Mouse (Mus musculus) hindbrain, embryonic 14.5 days (tissue): ENCODE data around the gene Megf6. TPM values are rescaled to one million over a fixed set of nuclear protein-coding genes. Genes with fewer than 3 reads are reported as not detected.

Experiments used
- ATAC-seq: fragments of 200-750 bp; cut with Nextera tagmentation; 2 replicates; pipeline ENCODE4 v1.8.0; 2017; ENCODE audit warnings: moderate number of reproducible peaks, mild to moderate bottlenecking, moderate TSS enrichment, moderate library complexity; ENCODE audit not compliant: low FRiP score
- DNase-seq: peaks from one replicate; pipeline ENCODE4 v3.0.0-alpha.2; 2015; ENCODE audit warnings: low spot score
- H3K27ac ChIP-seq: fragments of 300-500 bp; sonication (generic); 2 replicates; pipeline ENCODE4 v1.5.1; 2014; ENCODE audit warnings: mild to moderate bottlenecking, moderate library complexity
- H3K27me3 ChIP-seq: fragments of 300-500 bp; sonication (generic); 2 replicates; pipeline ENCODE4 v1.6.1; 2014; ENCODE audit warnings: mild to moderate bottlenecking, low read length, mixed read lengths; ENCODE audit not compliant: control insufficient read depth, insufficient read depth
- H3K36me3 ChIP-seq: fragments of 300-500 bp; sonication (generic); replicated peaks from 2 replicates; pipeline ENCODE4 v1.6.1; 2014; ENCODE audit not compliant: control insufficient read depth, insufficient read depth
- H3K4me1 ChIP-seq: fragments of 300-500 bp; sonication (generic); replicated peaks from 2 replicates; pipeline ENCODE4 v1.6.1; 2014; ENCODE audit warnings: antibody characterized with exemption, low read length, mixed read lengths; ENCODE audit not compliant: control insufficient read depth, insufficient read depth
- H3K4me2 ChIP-seq: fragments of 300-500 bp; sonication (generic); replicated peaks from 2 replicates; pipeline ENCODE4 v1.6.1; 2014; ENCODE audit warnings: mild to moderate bottlenecking, moderate library complexity
- H3K4me3 ChIP-seq: fragments of 300-500 bp; sonication (generic); replicated peaks from 2 replicates; pipeline ENCODE4 v1.5.1; 2014; ENCODE audit warnings: mild to moderate bottlenecking, low read length
- H3K9ac ChIP-seq: fragments of 300-500 bp; sonication (generic); 2 replicates; pipeline ENCODE4 v1.6.1; 2014
- H3K9me3 ChIP-seq: fragments of 300-500 bp; sonication (generic); 2 replicates; pipeline ENCODE4 v1.6.1; 2016; ENCODE audit warnings: low read length; ENCODE audit not compliant: control insufficient read depth
- WGBS: fragments of 180-500 bp; shearing (Covaris S2); extraction: QIAGEN DNeasy Blood & Tissue Kit; methylation state at CpG from one replicate; pipeline ENCODE4 v1.1.7; 2014; 5-methylcytosine and 5-hydroxymethylcytosine counted together
- polyA plus RNA-seq: library from polyadenylated mRNA; unstranded; fragments of >200 nt; fragmentation: Nextera tagmentation; extraction: Ambion mirVana; gene quantifications from 2 replicates; pipeline ENCODE4 v1.2.1, GENCODE M21; 2014

The Megf6 gene
- polyA plus RNA-seq, 1 experiment from 2014 or later: 10.1 TPM

DNA sequence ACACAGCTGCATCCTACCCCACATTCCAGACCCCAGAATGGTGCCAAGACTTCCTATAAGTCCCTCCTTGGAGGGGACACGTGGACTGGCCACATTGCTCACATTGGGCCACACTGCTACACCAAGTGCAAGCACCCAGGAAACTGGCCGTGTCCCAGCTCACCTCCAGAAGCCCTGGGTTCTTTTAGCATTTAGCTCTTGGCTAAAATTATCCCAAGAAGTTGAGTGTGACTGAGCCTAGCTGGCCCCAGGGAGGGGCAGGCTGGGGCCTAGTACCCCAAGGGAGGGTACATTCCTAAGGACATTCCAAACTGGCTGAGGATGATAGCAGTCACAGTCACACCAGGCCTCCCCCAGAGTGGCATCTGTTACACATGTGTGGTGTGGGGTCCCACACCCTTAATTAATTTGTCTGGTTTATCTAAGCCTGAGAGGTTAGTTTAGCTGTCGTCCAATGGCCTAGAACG is 123.2 kb downstream of the Megf6 start:
- no peak overlapping the region for H3K4me2 ChIP-seq
- H3K4me3 ChIP-seq: no peak overlapping the region
- DNase-seq: no peak
- no peaks in the 10 kb centered on the region for H3K36me3 ChIP-seq
- no peak overlapping the region for H3K27ac ChIP-seq
- H3K4me1 ChIP-seq: 0 out of 2 replicates have a peak, but pooled peaks cover 6% of the 10 kb centered on the region
- 69% methylated on average over 4 of the region's 4 CpGs for WGBS
- no peak for ATAC-seq
- H3K27me3 ChIP-seq: peaks cover 9% of the 10 kb centered on the region; the same call in 1 of the 2 replicates
- H3K9ac ChIP-seq: no peak overlapping the region
- no peaks in the 10 kb centered on the region for H3K9me3 ChIP-seq

- no peak overlapping the region for H3K9ac ChIP-seq
- H3K9me3 ChIP-seq: no peaks in the 10 kb centered on the region
- H3K27me3 ChIP-seq: peaks cover 14% of the 10 kb centered on the region; the same call in 1 of the 2 replicates
- 0 out of 2 replicates have a peak, but pooled peaks cover 6% of the 10 kb centered on the region for H3K4me1 ChIP-seq
- no peak for DNase-seq
- H3K4me2 ChIP-seq: no peak overlapping the region
- 37% methylated on average over 8 of the region's 8 CpGs for WGBS
- no peak overlapping the region for H3K4me3 ChIP-seq
- no peak for ATAC-seq
- H3K36me3 ChIP-seq: no peaks in the 10 kb centered on the region
- no peak overlapping the region for H3K27ac ChIP-seq
These were observed 123.8 kb downstream of the Megf6 start for GRCm38 (mm10) chr4:154294262-154294731.

DNA sequence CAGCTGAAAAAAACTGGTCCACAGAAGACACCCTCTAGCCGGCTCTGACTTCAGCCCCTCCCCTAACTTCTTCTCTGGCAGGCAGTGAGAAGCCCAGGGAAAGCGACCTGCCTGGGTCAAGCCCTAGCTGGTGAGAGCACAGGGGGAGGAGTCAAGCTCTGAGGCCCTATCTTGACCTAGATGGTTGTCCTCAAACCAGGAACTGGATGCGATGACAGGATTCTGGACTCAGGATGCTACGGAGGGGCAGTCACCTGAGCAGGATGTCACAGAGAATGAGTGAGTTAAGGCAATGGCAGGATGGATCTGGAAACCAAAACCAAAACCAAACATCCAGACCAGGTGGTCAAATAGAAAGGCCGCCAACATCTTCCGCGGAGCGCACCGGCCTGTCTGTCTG is 127.2 kb downstream of the Megf6 start:
- Histone ChIP-seq H3K9me3 (no peaks in the 10 kb centered on the region), H3K9ac (no peak overlapping the region), H3K27me3 (peaks cover 37% of the 10 kb centered on the region), H3K36me3 (no peaks in the 10 kb centered on the region), H3K4me3 (no peak overlapping the region), H3K4me1 (peaks cover 16% of the 10 kb centered on the region; the same call in 1 of the 2 replicates), H3K4me2 (no peak overlapping the region), H3K27ac (no peak overlapping the region)
- 39% methylated on average over 9 of the region's 9 CpGs for WGBS
- ATAC-seq (no peak), DNase-seq (no peak)

GRCm38 (mm10) chr4:154299541-154300271 is 129.2 kb downstream of the Megf6 start:
- peak overlapping the region; percentile 76 for H3K4me2 ChIP-seq
- no peaks in the 10 kb centered on the region for H3K9me3 ChIP-seq
- DNase-seq (no peak), ATAC-seq (peak; percentile 50; the same call in 1 of the 2 replicates)
- peak overlapping the region; percentile 41 for H3K4me3 ChIP-seq
- H3K4me1 ChIP-seq: peaks cover 10% of the 10 kb centered on the region; the same call in 1 of the 2 replicates
- peak overlapping the region; percentile 38 for H3K9ac ChIP-seq
- peaks cover 37% of the 10 kb centered on the region for H3K27me3 ChIP-seq
- WGBS: 2% methylated on average over 62 of the region's 66 CpGs
- H3K36me3 ChIP-seq: no peaks in the 10 kb centered on the region
- no peak overlapping the region for H3K27ac ChIP-seq

GRCm38 (mm10) chr4:154301466-154301881 is 130.9 kb downstream of the Megf6 start, which contains the start of gene Arhgef16:
Gene Arhgef16, minus strand, starts transcription at chr4:154301676.
- no peak within 1 kb of the TSS for H3K4me2 ChIP-seq
- DNase-seq (peak; percentile 71), ATAC-seq (peak; percentile 40; the same call in 1 of the 2 replicates)
- H3K9me3 ChIP-seq: no peaks in the 10 kb centered on the region
- H3K27ac ChIP-seq: no peak within 1 kb of the TSS
- no peak within 1 kb of the TSS for H3K4me3 ChIP-seq
- H3K9ac ChIP-seq: no peak within 1 kb of the TSS
- H3K4me1 ChIP-seq: peaks cover 10% of the 10 kb centered on the region; the same call in 1 of the 2 replicates
- peaks cover 37% of the 10 kb centered on the region for H3K27me3 ChIP-seq
- H3K36me3 ChIP-seq: no peaks in the 10 kb centered on the region
- WGBS: 27% methylated on average over 7 of the region's 7 CpGs

DNA sequence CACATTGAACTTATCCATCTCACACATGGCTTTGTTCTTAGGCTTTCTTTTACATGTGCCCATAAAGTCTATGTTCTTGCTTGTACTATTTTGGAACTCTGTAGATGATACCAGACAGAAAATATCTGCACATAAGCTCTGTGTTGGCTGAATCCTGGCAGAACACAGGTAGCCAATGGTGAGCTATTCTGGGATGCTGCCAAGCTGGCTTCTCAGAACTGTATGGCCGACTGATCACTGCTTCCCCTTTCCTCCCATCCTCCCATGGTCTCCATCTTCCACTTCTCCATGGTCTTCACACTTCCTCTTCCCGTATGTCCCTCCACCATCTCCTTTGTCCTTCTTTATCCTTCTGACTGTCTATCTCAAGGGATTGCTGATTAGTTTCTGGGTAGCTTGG is 138.6 kb downstream of the Megf6 start:
- Histone ChIP-seq H3K27ac (no peak overlapping the region), H3K36me3 (no peaks in the 10 kb centered on the region), H3K9ac (no peak overlapping the region), H3K4me2 (no peak overlapping the region), H3K9me3 (no peaks in the 10 kb centered on the region), H3K4me3 (no peak overlapping the region), H3K27me3 (no peaks in the 10 kb centered on the region), H3K4me1 (no peaks in the 10 kb centered on the region)
- DNase-seq (no peak), ATAC-seq (no peak)
- 87% methylated on average over 2 of the region's 2 CpGs for WGBS

- Histone ChIP-seq H3K9me3 (no peaks in the 10 kb centered on the region), H3K9ac (no peak overlapping the region), H3K27ac (no peak overlapping the region), H3K4me3 (no peak overlapping the region), H3K4me2 (no peak overlapping the region), H3K4me1 (no peaks in the 10 kb centered on the region), H3K27me3 (no peaks in the 10 kb centered on the region), H3K36me3 (no peaks in the 10 kb centered on the region)
- ATAC-seq: no peak
- 83% methylated on average over 9 of the region's 9 CpGs for WGBS
- no peak for DNase-seq
These were observed 140.2 kb downstream of the Megf6 start for GRCm38 (mm10) chr4:154310576-154311262.

GRCm38 (mm10) chr4:154312143-154312812 is 141.7 kb downstream of the Megf6 start:
- Histone ChIP-seq H3K4me3 (no peak overlapping the region), H3K9me3 (no peaks in the 10 kb centered on the region), H3K9ac (no peak overlapping the region), H3K4me1 (no peaks in the 10 kb centered on the region), H3K27ac (peak overlapping the region; percentile 20; the same call in 1 of the 2 replicates), H3K36me3 (no peaks in the 10 kb centered on the region), H3K4me2 (no peak overlapping the region), H3K27me3 (no peaks in the 10 kb centered on the region)
- DNase-seq: no peak
- ATAC-seq: no peak
- WGBS: 87% methylated on average over 2 of the region's 2 CpGs
